Mouse (Mus musculus): ENCODE results near the gene Gm12216. TPM values are rescaled to one million over a fixed set of nuclear protein-coding genes. Genes with fewer than 3 reads are reported as not detected.

Gm12216 gene
- polyA plus RNA-seq, 1 experiment from 2014 or later = 1.4 TPM

DNA sequence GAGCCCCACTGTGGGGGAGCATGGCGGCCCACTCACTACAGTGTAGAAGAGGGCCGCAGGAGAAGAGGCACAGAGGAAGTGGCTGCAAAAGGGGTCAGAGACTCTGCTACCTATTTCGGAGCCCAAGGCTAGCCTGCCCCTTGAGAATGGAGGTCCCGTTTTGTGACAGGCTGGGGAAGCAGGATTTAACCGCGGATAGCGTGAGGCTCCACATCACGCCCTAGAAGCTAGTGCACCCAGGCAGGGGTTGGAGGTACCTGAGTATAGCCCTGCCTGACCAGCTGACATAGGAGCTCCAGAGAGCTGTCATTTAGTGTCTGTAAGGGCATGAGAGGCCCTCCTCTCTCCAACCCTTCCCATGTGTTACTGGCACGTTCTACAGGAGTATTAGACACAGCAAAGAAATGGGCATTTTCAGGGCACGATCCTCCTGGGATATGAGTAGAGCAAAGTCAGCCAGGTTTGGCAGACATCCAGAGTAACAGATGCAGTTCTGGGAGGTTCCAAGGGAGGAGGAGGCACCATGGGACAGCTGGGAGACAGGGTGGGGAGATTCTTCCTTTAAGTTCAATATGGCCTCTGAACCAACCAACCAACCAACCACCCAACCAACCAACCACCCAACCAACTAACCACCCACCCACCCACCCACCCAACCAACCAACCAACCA lies 60.9 kb downstream of the Gm12216 start:
- no peak overlapping the region for H3K4me3 ChIP-seq (ENCODE audit: low read depth, low read length)
- ATAC-seq (replicated peaks; ENCODE audit: low FRiP score, low TSS enrichment, low read depth) (no peak), DNase-seq (ENCODE audit: low spot score) (no peak)
- H3K9me3 ChIP-seq (ENCODE audit: control insufficient read depth, low read length) = no peaks in the 10 kb centered on the region
- no peak overlapping the region for H3K4me2 ChIP-seq (ENCODE audit: low read length)
- no peaks in the 10 kb centered on the region for H3K36me3 ChIP-seq (ENCODE audit: control insufficient read depth, insufficient read depth, low read length)
- WGBS = 86% methylated on average over 10 of the region's 10 CpGs
- H3K27ac ChIP-seq (ENCODE audit: low read depth) = no peak overlapping the region
- H3K27me3 ChIP-seq (replicated peaks; ENCODE audit: control insufficient read depth, insufficient read depth, low read length) = no peaks in the 10 kb centered on the region
- H3K4me1 ChIP-seq (replicated peaks; ENCODE audit: control insufficient read depth, insufficient read depth, low read length) = peaks cover 39% of the 10 kb centered on the region
- H3K9ac ChIP-seq (ENCODE audit: low read length) = no peak overlapping the region

- DNase-seq (ENCODE audit: low spot score) (no peak), ATAC-seq (replicated peaks; ENCODE audit: low FRiP score, low TSS enrichment, low read depth) (peak; percentile 82)
- Histone ChIP-seq H3K9me3 (ENCODE audit: control insufficient read depth, low read length) (no peaks in the 10 kb centered on the region), H3K36me3 (ENCODE audit: control insufficient read depth, insufficient read depth, low read length) (no peaks in the 10 kb centered on the region), H3K9ac (ENCODE audit: low read length) (no peak overlapping the region), H3K27me3 (replicated peaks; ENCODE audit: control insufficient read depth, insufficient read depth, low read length) (no peaks in the 10 kb centered on the region), H3K4me1 (replicated peaks; ENCODE audit: control insufficient read depth, insufficient read depth, low read length) (peaks cover 39% of the 10 kb centered on the region), H3K4me3 (ENCODE audit: low read depth, low read length) (no peak overlapping the region), H3K4me2 (ENCODE audit: low read length) (no peak overlapping the region), H3K27ac (ENCODE audit: low read depth) (peak overlapping the region; percentile 79; the same call in 1 of the 2 replicates)
- WGBS = 55% methylated on average over 6 of the region's 6 CpGs
These were observed 61.6 kb downstream of the Gm12216 start for GRCm38 (mm10) chr11:53797386-53797920.

GRCm38 (mm10) chr11:53796409-53797151 lies 62.5 kb downstream of the Gm12216 start:
- no peak overlapping the region for H3K9ac ChIP-seq (ENCODE audit: low read length)
- ATAC-seq (replicated peaks; ENCODE audit: low FRiP score, low TSS enrichment, low read depth) (0 out of 2 replicates have a peak, but pooled peaks have one; percentile 17), DNase-seq (ENCODE audit: low spot score) (peak; percentile 58)
- no peaks in the 10 kb centered on the region for H3K27me3 ChIP-seq (replicated peaks; ENCODE audit: control insufficient read depth, insufficient read depth, low read length)
- H3K4me2 ChIP-seq (ENCODE audit: low read length) = no peak overlapping the region
- peaks cover 39% of the 10 kb centered on the region for H3K4me1 ChIP-seq (replicated peaks; ENCODE audit: control insufficient read depth, insufficient read depth, low read length)
- no peak overlapping the region for H3K4me3 ChIP-seq (ENCODE audit: low read depth, low read length)
- H3K27ac ChIP-seq (ENCODE audit: low read depth) = peak overlapping the region; percentile 79
- WGBS = 40% methylated on average over 12 of the region's 12 CpGs
- no peaks in the 10 kb centered on the region for H3K36me3 ChIP-seq (ENCODE audit: control insufficient read depth, insufficient read depth, low read length)
- H3K9me3 ChIP-seq (ENCODE audit: control insufficient read depth, low read length) = no peaks in the 10 kb centered on the region

DNA sequence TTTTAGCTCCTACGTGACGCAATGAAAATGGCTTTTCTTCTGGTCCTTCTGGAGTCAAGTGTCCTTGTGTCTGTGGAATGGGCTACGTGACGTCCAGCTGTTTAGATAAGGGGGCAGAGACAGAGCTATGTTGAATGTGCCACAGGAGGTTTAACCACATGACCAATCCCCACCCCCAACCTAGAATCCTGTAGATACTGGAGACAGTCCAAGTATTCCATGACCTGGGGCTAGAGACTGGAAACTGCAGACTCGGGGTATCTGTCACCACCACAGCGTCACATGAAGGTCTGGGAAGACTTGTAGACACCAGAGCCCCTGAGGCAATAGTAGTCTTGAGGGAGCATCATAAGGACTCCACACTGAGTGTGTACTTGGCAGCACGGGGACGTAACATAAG lies 63.2 kb downstream of the Gm12216 start:
- H3K9ac ChIP-seq (ENCODE audit: low read length) = no peak overlapping the region
- no peak overlapping the region for H3K4me3 ChIP-seq (ENCODE audit: low read depth, low read length)
- H3K4me1 ChIP-seq (replicated peaks; ENCODE audit: control insufficient read depth, insufficient read depth, low read length) = peaks cover 39% of the 10 kb centered on the region
- H3K36me3 ChIP-seq (ENCODE audit: control insufficient read depth, insufficient read depth, low read length) = no peaks in the 10 kb centered on the region
- no peaks in the 10 kb centered on the region for H3K9me3 ChIP-seq (ENCODE audit: control insufficient read depth, low read length)
- WGBS = 64% methylated on average over 8 of the region's 8 CpGs
- DNase-seq (ENCODE audit: low spot score) = no peak
- no peak for ATAC-seq (replicated peaks; ENCODE audit: low FRiP score, low TSS enrichment, low read depth)
- H3K4me2 ChIP-seq (ENCODE audit: low read length) = no peak overlapping the region
- peak overlapping the region; percentile 79; the same call in 1 of the 2 replicates for H3K27ac ChIP-seq (ENCODE audit: low read depth)
- no peaks in the 10 kb centered on the region for H3K27me3 ChIP-seq (replicated peaks; ENCODE audit: control insufficient read depth, insufficient read depth, low read length)

- ATAC-seq (replicated peaks; ENCODE audit: low FRiP score, low TSS enrichment, low read depth) (peak; percentile 19; the same call in 1 of the 2 replicates), DNase-seq (ENCODE audit: low spot score) (peak; percentile 62)
- no peaks in the 10 kb centered on the region for H3K9me3 ChIP-seq (ENCODE audit: control insufficient read depth, low read length)
- H3K36me3 ChIP-seq (ENCODE audit: control insufficient read depth, insufficient read depth, low read length) = no peaks in the 10 kb centered on the region
- no peak overlapping the region for H3K9ac ChIP-seq (ENCODE audit: low read length)
- H3K4me1 ChIP-seq (replicated peaks; ENCODE audit: control insufficient read depth, insufficient read depth, low read length) = peaks cover 39% of the 10 kb centered on the region
- H3K4me2 ChIP-seq (ENCODE audit: low read length) = peak overlapping the region; percentile 22; the same call in 1 of the 2 replicates
- H3K27me3 ChIP-seq (replicated peaks; ENCODE audit: control insufficient read depth, insufficient read depth, low read length) = no peaks in the 10 kb centered on the region
- H3K4me3 ChIP-seq (ENCODE audit: low read depth, low read length) = no peak overlapping the region
- WGBS = 39% methylated on average over 25 of the region's 25 CpGs
- H3K27ac ChIP-seq (ENCODE audit: low read depth) = peak overlapping the region; percentile 79
These were observed 64.1 kb downstream of the Gm12216 start for GRCm38 (mm10) chr11:53794671-53795557.

DNA sequence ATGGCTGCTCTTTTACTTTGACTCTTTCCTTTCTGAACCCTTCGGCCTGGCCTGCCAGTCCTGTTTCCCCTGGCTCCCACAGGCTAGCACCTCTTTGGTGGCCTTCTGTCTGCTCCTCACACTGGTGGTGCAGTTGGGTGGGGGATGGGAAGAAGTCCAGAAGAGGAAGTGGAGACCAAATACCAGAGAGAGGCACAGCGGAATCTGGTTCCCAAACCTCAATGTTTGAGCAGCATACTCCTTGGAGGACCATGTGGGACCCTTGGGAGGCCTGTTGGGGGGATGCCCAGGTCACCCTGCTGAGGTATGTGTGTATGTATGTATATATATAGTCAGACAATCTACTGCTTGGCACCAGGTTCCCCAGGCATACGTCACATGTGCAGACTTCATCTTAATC lies 65.0 kb downstream of the Gm12216 start:
- Histone ChIP-seq H3K9ac (ENCODE audit: low read length) (no peak overlapping the region), H3K4me3 (ENCODE audit: low read depth, low read length) (no peak overlapping the region), H3K4me1 (replicated peaks; ENCODE audit: control insufficient read depth, insufficient read depth, low read length) (peaks cover 39% of the 10 kb centered on the region), H3K27ac (ENCODE audit: low read depth) (peak overlapping the region; percentile 79), H3K36me3 (ENCODE audit: control insufficient read depth, insufficient read depth, low read length) (no peaks in the 10 kb centered on the region), H3K4me2 (ENCODE audit: low read length) (no peak overlapping the region), H3K27me3 (replicated peaks; ENCODE audit: control insufficient read depth, insufficient read depth, low read length) (no peaks in the 10 kb centered on the region), H3K9me3 (ENCODE audit: control insufficient read depth, low read length) (no peaks in the 10 kb centered on the region)
- DNase-seq (ENCODE audit: low spot score) (no peak), ATAC-seq (replicated peaks; ENCODE audit: low FRiP score, low TSS enrichment, low read depth) (no peak)
- 75% methylated on average over 3 of the region's 3 CpGs for WGBS

- no peak for DNase-seq (ENCODE audit: low spot score)
- no peak overlapping the region for H3K4me3 ChIP-seq (ENCODE audit: low read depth, low read length)
- ATAC-seq (replicated peaks; ENCODE audit: low FRiP score, low TSS enrichment, low read depth) = no peak
- 45% methylated on average over 3 of the region's 3 CpGs for WGBS
- H3K27me3 ChIP-seq (replicated peaks; ENCODE audit: control insufficient read depth, insufficient read depth, low read length) = no peaks in the 10 kb centered on the region
- no peak overlapping the region for H3K9ac ChIP-seq (ENCODE audit: low read length)
- H3K36me3 ChIP-seq (ENCODE audit: control insufficient read depth, insufficient read depth, low read length) = no peaks in the 10 kb centered on the region
- peaks cover 39% of the 10 kb centered on the region for H3K4me1 ChIP-seq (replicated peaks; ENCODE audit: control insufficient read depth, insufficient read depth, low read length)
- H3K9me3 ChIP-seq (ENCODE audit: control insufficient read depth, low read length) = no peaks in the 10 kb centered on the region
- no peak overlapping the region for H3K4me2 ChIP-seq (ENCODE audit: low read length)
- no peak overlapping the region for H3K27ac ChIP-seq (ENCODE audit: low read depth)
These were observed 66.1 kb downstream of the Gm12216 start for GRCm38 (mm10) chr11:53792986-53793385.

DNA sequence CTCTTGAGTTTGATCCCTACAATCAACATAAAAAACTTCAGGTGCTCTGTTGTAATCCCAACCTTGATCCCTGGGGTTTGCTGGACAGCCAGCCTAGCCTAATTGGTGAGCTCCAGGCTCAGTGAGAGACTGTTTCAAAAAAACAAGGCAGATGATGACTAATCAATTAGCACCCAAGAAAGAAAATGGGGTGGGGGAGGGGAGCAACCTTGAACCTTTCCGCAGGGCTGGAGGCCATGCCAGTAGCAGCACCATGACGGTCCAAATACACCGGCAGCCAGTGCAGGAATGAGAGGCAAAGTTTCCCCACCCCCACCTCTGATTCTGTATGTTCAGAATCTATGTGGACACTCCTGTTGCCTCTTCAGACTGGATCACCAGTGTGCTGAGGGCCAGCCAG lies 69.8 kb downstream of the Gm12216 start:
- ATAC-seq (replicated peaks; ENCODE audit: low FRiP score, low TSS enrichment, low read depth) = no peak

More for the DNA sequence above, 69.8 kb downstream of the Gm12216 start:
- no peaks in the 10 kb centered on the region for H3K9me3 ChIP-seq (ENCODE audit: control insufficient read depth, low read length)
- H3K4me1 ChIP-seq (replicated peaks; ENCODE audit: control insufficient read depth, insufficient read depth, low read length) = 0 out of 2 replicates have a peak, but pooled peaks cover 6% of the 10 kb centered on the region
- no peaks in the 10 kb centered on the region for H3K27me3 ChIP-seq (replicated peaks; ENCODE audit: control insufficient read depth, insufficient read depth, low read length)
- no peak for DNase-seq (ENCODE audit: low spot score)
- H3K36me3 ChIP-seq (ENCODE audit: control insufficient read depth, insufficient read depth, low read length) = no peaks in the 10 kb centered on the region
- WGBS = 66% methylated on average over 3 of the region's 3 CpGs
- H3K9ac ChIP-seq (ENCODE audit: low read length) = no peak overlapping the region
- H3K4me2 ChIP-seq (ENCODE audit: low read length) = no peak overlapping the region
- no peak overlapping the region for H3K4me3 ChIP-seq (ENCODE audit: low read depth, low read length)
- no peak overlapping the region for H3K27ac ChIP-seq (ENCODE audit: low read depth)

Measured in intestine, embryonic 14.5 days (tissue).